Mouse (Mus musculus) neural tube, embryonic 13.5 days (tissue): ENCODE results near the gene Gtf2a1. TPM values are rescaled to one million over a fixed set of nuclear protein-coding genes. Genes with fewer than 3 reads are reported as not detected.

Source experiments
- ATAC-seq: fragments of 200-750 bp; cut with Nextera tagmentation; 2 replicates; pipeline ENCODE4 v1.8.0; 2017; ENCODE audit warnings: low read depth, mild to moderate bottlenecking, moderate TSS enrichment, moderate library complexity
- H3K27ac ChIP-seq: fragments of 300-500 bp; sonication (generic); replicated peaks from 2 replicates; pipeline ENCODE4 v1.5.1; 2015; ENCODE audit warnings: moderate library complexity, mild to moderate bottlenecking, inconsistent platforms
- H3K27me3 ChIP-seq: fragments of 300-500 bp; sonication (generic); 2 replicates; pipeline ENCODE4 v1.6.1; 2015; ENCODE audit warnings: mild to moderate bottlenecking, inconsistent platforms
- H3K36me3 ChIP-seq: fragments of 300-500 bp; sonication (generic); 2 replicates; pipeline ENCODE4 v1.6.1; 2015; ENCODE audit warnings: mild to moderate bottlenecking, inconsistent platforms
- H3K4me1 ChIP-seq: fragments of 300-500 bp; sonication (generic); replicated peaks from 2 replicates; pipeline ENCODE4 v1.6.1; 2015; ENCODE audit warnings: inconsistent platforms
- H3K4me2 ChIP-seq: fragments of 300-500 bp; sonication (generic); 2 replicates; pipeline ENCODE4 v1.6.1; 2015; ENCODE audit warnings: inconsistent platforms, mild to moderate bottlenecking, moderate library complexity
- H3K4me3 ChIP-seq: fragments of 300-500 bp; sonication (generic); 2 replicates; pipeline ENCODE4 v1.5.1; 2015; ENCODE audit warnings: mild to moderate bottlenecking, inconsistent platforms
- H3K9ac ChIP-seq: fragments of 300-500 bp; sonication (generic); 2 replicates; pipeline ENCODE4 v1.6.1; 2015; ENCODE audit warnings: moderate library complexity, mild to moderate bottlenecking, inconsistent platforms
- H3K9me3 ChIP-seq: fragments of 300-500 bp; sonication (generic); 2 replicates; pipeline ENCODE4 v1.6.1; 2016; ENCODE audit warnings: inconsistent platforms
- WGBS: fragments of 180-500 bp; shearing (Covaris S2); methylation state at CpG from one replicate; pipeline ENCODE4 v1.1.7; 2015; 5-methylcytosine and 5-hydroxymethylcytosine counted together
- polyA plus RNA-seq: library from polyadenylated mRNA; unstranded; fragments of >200 nt; fragmentation: Nextera tagmentation; extraction: Ambion mirVana; gene quantifications from 2 replicates; pipeline ENCODE4 v1.2.1, GENCODE M21; 2015

Gene Gtf2a1
- polyA plus RNA-seq, 1 experiment from 2014 or later: 72.4 TPM

DNA sequence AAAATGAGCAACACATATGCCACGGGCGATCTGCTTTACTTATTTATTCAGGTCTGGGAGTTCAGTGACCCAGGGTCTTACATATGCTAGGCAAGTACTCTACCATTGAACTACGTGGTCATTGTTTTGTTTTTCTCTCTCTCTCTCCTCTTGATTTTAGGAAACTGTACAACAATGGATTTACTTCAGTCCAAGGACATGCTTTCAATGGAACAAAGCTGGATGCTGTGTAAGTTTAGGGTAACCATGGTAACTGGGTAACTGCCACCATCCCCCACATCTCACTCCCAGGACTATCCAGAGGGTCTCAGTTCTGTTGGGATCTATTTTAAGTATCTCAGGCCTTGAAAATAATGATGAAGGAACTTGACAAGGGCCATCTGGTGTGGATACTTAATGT, 78.5 kb downstream of the Gtf2a1 start:
- WGBS: 28% methylated on average over 3 of the region's 3 CpGs
- Histone ChIP-seq H3K4me3 (no peak overlapping the region), H3K27me3 (no peaks in the 10 kb centered on the region), H3K27ac (no peak overlapping the region), H3K4me2 (no peak overlapping the region), H3K4me1 (no peaks in the 10 kb centered on the region; the same call in 1 of the 2 replicates), H3K36me3 (no peaks in the 10 kb centered on the region), H3K9me3 (no peaks in the 10 kb centered on the region), H3K9ac (no peak overlapping the region)
- ATAC-seq: no peak

Other genes with a start within 250 kb of the Gtf2a1 start
- 3.1 and 3.4 TPM in 2 replicates for gene Cep128, start 206.1 kb downstream of the Gtf2a1 start, polyA plus RNA-seq
- 0.50 and 0.56 TPM in 2 replicates for gene Tshr, start 205.9 kb downstream of the Gtf2a1 start, polyA plus RNA-seq
- 6.8 and 7.4 TPM in 2 replicates for gene Ston2, start 197.9 kb upstream of the Gtf2a1 start, polyA plus RNA-seq